Mouse (Mus musculus) frontal cortex, postnatal 25 days (tissue): ENCODE measurements around the gene Arv1.

Source experiments
- DNase-seq, 2 experiments: peaks; one replicate each; pipeline ENCODE4 v3.0.0; 2022; ENCODE audit warnings: low spot score in 2 of 2

Arv1 gene

DNA sequence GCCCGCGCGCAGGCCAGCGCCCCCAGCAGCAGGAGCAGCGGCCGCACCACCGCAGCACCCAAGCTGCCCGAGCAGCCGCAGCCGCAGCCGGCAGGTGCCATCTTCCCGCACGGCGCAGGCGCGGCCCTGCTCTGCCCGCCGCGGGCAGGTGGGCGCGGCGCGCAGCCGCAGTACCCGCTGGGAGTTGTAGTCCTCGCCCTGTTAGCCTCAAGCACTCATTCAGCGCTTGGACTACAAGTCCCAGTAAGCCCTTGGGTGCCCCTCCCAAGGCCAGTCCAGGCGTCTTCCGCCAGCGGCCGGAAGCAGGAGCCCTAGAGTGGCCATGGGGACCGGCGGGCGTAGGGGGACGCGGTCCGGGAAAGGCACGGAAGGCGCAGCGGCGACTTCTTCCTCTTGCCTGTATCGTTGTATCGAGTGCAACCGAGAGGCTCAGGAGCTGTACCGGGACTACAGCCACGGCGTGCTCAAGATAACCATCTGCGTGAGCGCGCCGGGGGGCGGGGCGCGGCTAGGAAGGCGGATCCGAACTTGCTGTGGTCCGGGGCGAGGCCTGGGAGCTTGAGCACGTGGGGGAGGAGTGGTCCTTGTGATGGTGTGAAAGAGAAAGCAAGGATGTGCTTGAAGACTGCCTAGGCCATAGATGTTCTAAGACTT lies at the start of gene Arv1, which contains the start of gene Ttc13:
Arv1 (plus strand) TSS at position 278 of the 654 bp plus-strand sequence.
Ttc13 (minus strand) TSS at position 122 of the 654 bp plus-strand sequence.
- peak; percentile 82 to 83 for DNase-seq

DNA sequence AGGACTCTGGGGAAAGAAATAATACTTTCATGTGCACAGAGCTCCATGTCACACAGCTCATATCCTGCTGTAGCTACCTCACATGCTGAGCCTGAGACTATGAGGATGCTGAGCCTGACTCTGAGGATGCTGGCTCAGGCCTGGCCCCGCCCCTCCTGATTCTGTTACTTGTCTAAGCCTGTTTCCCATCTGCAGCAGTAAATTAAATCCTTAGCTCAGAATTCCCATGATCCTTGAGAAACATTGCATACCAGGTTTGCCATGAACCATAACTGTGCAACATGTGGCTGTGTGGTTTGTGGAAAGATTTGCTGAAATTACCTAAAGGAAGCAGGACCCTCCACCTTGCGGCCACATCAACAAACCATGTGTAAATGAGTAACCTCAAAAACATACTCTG lies 49.6 kb upstream of the Arv1 start:
- no peak for DNase-seq

- DNase-seq = no peak
Measured at GRCm38 (mm10) chr8:124676661-124677060, 45.3 kb upstream of the Arv1 start.

DNA sequence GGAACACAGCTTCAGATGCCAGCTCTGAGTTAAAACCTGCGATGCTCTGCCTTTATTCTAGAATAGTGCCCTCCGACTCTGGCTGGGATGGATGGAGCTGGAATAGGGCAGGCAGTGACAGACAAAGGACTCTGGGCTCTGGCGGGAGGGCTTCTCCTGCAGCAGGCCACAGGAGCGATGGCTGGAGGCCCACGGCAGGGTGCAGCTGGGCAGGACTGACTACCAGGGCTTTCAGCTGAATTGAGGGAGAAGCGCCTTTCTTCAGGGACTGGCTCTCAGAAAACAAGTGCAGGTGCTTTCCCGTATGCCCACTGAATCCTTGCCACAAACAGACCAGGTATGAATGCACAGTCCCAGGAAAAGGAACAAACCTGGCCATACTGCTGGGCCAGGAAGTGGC lies 44.9 kb upstream of the Arv1 start:
- DNase-seq = peak in 1 of 2 experiments; percentile 14

GRCm38 (mm10) chr8:124677486-124677885 lies 44.5 kb upstream of the Arv1 start:
- peak; percentile 71 to 85 for DNase-seq

DNA sequence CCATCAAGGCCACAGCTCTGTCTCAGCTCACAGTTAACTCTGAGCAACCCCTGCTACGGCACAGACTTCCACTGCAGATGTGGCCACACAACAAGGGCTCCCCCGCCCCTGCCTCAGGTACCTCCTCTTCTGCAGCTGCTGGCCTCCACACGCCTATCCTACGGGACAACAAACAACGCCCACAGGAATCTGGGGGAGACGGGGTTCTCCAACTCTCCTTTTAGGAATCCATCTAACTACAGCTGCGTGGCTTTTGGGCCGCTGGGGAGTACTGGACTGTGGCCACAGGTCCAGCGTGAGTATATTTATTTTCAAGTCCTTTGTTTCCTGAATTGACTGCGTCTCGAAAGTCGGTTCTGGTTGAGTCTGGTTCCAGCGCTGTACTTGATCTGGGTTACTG lies 43.7 kb upstream of the Arv1 start:
- DNase-seq = no peak

DNA sequence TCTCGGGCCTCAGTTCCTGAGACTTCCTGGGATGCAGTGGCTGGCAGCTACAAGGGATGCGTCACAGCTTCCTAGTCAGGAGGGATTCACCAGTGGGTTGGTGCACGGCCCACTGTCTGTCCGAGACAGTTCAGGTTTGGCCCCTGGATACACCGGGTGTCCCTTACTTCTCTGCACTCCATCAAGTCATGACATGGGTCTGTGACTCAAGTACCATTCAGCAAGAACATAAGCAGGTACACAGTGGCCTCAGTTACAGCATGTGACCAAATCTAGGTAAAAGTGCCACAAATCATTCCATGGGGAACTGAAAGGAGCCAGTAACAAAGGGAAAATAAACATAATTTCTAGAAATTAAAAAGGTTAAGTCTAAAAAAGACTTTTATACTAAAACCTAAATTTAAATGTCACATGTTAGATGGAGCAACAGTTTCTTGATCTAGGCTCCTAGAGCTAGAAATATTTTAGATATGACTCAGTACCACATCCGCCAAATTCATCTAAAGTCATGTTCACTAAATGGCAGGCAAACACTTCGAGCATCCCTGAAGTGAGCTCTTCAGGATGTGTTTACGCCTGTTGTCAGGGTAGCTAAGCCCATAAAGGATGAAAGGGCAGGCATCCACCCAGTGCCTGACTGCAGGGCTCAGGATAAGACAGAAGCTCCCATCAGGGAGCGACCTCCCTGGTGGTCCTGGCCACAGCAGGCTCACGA lies 40.7 kb upstream of the Arv1 start:
- no peak for DNase-seq

DNA sequence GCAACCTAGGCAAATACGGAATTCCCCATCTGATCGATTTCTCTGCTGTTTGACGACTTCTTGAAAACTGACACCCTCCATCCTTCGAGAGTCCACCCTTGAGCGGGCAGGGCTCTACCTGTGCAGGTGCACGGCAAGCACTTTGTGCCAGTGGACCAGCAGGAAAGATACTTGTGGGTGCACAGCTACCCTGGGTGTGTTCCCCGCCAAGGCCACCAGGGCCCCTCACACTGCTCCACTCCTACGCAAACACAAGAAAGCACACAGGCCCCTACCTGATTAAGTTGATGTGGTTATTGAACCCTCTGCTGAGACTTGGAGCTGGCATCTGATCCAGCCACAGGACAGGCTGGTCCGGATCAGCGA lies 40.2 kb upstream of the Arv1 start:
- no peak for DNase-seq

DNA sequence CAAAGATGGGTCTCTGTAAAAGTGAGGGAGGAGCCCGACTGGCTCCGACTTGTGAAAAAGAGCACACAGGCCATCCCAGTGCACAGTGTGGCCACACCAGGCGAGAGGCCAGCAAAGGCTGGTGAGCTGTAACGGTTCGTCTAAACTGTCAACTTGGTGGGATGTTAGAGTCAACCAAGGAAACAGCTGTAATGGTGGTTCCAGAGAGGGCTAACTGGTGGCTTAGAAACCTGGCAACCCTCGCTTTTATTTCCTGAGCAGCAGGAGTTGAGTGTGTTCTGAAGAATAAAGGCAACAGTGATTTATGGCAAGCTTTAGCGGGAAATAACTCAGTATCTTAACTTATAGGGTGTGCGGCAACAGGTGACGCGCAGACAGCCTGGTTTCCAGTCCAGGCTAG lies 39.7 kb upstream of the Arv1 start:
- DNase-seq = no peak

GRCm38 (mm10) chr8:124688899-124689298 lies 33.0 kb upstream of the Arv1 start:
- DNase-seq = no peak

- no peak for DNase-seq
Measured at GRCm38 (mm10) chr8:124691706-124692105, 30.2 kb upstream of the Arv1 start.

DNA sequence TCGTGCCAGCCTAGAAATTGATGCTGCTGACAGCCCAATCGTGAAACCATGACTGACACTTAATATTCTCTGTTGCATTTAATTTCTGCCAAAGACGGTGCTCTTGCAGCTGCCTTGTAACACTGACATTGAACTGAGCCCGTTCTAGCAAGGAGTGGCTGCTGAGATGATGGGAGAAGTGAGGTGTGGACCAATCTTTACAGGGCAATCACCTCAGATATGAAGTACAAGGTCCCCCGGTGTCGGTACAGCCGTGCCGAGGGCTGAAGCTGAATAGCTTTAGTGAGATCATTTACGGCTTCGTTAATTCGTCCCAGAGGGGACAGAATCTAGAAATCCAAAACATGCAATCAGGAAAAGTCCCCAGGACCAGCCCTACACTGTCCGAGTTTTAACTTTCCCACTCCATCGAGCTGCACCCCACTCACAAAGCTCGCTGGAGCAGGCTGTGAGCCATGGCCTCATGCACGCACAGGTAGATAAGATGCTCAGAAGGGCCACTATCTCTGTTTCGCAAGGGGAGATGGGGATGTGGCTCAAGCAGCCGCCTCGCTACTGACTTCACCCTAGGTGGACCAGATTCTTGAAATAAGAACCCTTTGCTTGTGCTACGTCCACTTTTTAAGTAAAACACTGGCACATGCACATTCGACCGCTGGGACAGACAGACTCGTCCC lies 26.4 kb upstream of the Arv1 start:
- DNase-seq = no peak

- DNase-seq = no peak
Measured at GRCm38 (mm10) chr8:124700271-124700670, 21.7 kb upstream of the Arv1 start.

GRCm38 (mm10) chr8:124701023-124701422 lies 20.9 kb upstream of the Arv1 start:
- no peak for DNase-seq

DNA sequence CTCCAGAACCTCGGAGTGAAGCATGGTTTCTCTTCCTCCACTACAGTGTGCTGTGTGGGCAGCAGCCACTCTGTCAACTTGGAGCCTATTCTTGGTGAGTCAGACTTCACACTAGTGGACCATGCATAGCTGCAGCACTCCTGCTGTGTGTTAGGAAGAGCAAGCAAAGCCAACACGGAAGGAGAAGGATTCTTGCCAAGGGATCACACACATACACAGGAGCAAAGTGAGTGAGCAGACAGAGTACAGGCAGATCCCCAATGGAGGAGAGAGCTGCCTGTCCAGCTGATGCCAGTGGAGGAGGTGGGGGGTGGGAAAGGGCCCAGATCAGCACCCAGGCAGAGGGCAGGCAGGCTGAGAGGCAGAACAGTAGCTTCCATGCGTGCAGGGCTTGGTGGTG lies 19.8 kb upstream of the Arv1 start:
- DNase-seq = no peak

GRCm38 (mm10) chr8:124703526-124703925 lies 18.4 kb upstream of the Arv1 start:
- no peak for DNase-seq

GRCm38 (mm10) chr8:124704376-124704775 lies 17.6 kb upstream of the Arv1 start:
- no peak for DNase-seq

GRCm38 (mm10) chr8:124705823-124706222 lies 16.1 kb upstream of the Arv1 start:
- no peak for DNase-seq

DNA sequence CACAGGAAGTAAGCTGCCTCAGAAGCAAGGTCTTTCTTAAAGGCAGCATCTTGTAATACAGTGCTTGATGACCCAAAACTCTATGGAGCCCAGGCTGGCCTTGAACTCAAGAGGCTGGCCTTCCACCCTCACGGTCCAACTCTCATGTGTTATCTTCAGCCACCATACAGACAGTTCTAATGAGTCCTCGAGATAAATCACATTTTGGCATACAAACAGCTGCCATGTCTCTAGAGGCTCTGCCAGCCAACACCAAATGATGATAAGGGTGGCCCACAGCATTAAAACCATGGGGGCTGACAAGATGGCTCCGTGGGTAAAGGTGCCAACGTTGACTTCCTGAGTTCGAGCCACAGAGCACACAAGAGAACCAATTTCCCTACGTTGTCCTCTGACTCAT lies 8.7 kb upstream of the Arv1 start:
- DNase-seq = no peak

GRCm38 (mm10) chr8:124715736-124716135 lies 6.2 kb upstream of the Arv1 start:
- DNase-seq = no peak

DNA sequence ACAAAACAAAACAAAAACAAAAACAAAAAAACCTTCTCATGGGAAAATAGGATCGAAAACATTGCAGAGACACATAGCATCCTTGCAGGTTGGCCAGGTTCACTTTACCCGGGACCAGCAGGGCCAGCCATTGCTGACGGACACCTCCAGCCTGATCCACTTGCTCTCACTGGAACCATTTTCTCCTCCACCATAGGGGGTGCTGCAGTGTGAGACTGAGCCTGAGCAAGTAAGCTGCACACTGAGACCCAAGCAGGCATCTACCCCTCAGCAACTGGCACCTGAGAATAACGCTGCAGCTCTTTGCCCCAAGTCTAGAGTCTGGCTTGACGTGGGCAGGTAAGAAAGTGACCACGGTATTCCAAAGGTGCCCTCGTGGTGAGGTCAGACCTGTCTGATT lies 1.8 kb upstream of the Arv1 start:
- DNase-seq = no peak

DNA sequence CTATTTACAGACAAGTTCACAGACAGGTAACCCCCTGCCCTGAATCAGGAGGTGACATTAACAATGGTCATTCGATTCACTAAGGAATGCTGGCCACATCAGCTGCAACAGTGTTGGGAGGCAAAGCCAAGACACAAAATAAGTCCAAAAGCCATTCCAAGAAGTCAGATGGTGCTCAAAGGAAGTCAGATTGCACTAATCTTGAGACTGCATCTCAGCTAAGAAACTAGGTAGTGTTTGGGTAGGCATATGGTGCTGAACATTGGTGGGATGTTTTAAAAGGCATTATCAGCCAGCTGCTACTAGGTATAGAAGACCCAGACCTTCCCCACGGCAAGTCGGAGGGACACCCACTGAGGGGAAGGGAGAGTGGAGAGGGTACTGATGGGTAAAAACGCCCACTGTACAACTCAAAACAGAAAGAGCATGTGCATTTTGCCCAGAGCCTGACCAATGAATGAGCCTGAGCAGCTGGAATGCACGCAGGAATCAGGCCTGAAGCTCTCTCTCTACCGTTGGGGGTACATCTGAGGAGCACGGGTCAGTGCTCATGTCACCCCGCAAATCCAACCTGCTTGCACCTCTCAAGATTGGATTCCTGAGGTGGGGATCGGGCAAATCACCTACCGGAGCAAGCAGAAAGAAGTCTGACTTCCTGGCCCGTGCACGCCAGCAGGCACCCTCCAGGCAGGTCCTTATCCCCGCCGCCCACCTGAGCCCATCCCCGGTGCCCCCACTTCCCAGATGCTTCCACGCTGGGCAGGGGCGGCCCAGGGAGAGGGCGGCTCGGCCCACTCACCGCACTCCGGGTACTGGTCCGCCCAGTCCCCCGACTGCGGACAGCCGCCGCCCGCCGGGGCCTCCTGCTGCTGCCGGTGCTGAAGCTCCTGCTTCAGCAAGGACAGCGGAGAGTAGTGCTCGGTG lies 739 bp upstream of the Arv1 start:
- no peak for DNase-seq
